Mouse (Mus musculus): ENCODE data around the gene Baz2b. TPM values are rescaled to one million over a fixed set of nuclear protein-coding genes. Genes with fewer than 3 reads are reported as not detected.

The Baz2b gene
- total and polyA plus RNA-seq, 3 experiments = 5.7 to 11.4 TPM; not detected in 1

- no peaks in the 10 kb centered on the region for H3K79me2 ChIP-seq (ENCODE audit: control insufficient read depth, insufficient read depth, low read length, poor library complexity)
- DNase-seq (ENCODE audit: low read depth, low spot score) = peak; percentile 57
- no peak overlapping the region for H3K27ac ChIP-seq (ENCODE audit: control insufficient read depth, low read depth, low read length)
- no peaks in the 10 kb centered on the region for H3K36me3 ChIP-seq (ENCODE audit: control insufficient read depth in 1 of 2, insufficient read depth in 2 of 2, low read length in 2 of 2)
- no peaks in the 10 kb centered on the region for H3K9me3 ChIP-seq (replicated peaks; ENCODE audit: insufficient read depth, low read length)
- H3K4me3 ChIP-seq (ENCODE audit: control insufficient read depth in 1 of 2, insufficient read depth in 1 of 2, low read depth in 2 of 2, low read length in 2 of 2) = no peak overlapping the region
- TF ChIP-seq MAZ (IDR thresholded peaks at IDR 0.05; ENCODE audit: low read depth, low read length) (no peak), ZKSCAN1 (IDR thresholded peaks at IDR 0.05; ENCODE audit: low read depth, low read length) (no peak), TBP (IDR thresholded peaks at IDR 0.05; ENCODE audit: low read depth, low read length) (no peak), BHLHE40 (IDR thresholded peaks at IDR 0.05; ENCODE audit: borderline replicate concordance, low read depth, low read length) (no peak), KAT2A (conservative IDR thresholded peaks at IDR 0.05; ENCODE audit: low read depth, low read length) (no peak), GATA1 (IDR thresholded peaks at IDR 0.05; ENCODE audit: low read depth, low read length) (peak; percentile 28; the same call in 1 of the 2 replicates), CHD2 (IDR thresholded peaks at IDR 0.05; ENCODE audit: low read length) (no peak), MYC (IDR thresholded peaks at IDR 0.05; ENCODE audit: low read depth, low read length) (no peak), NRF1 (IDR thresholded peaks at IDR 0.05; ENCODE audit: insufficient read depth, low read depth, low read length, poor library complexity, severe bottlenecking) (no peak), POLR2AphosphoS2 (IDR thresholded peaks at IDR 0.05; ENCODE audit: low read length) (no peak), MXI1 (IDR thresholded peaks at IDR 0.05; ENCODE audit: low read depth, low read length) (no peak), RCOR1 (IDR thresholded peaks at IDR 0.05; ENCODE audit: low read depth, low read length) (peak; percentile 47; the same call in 1 of the 2 replicates), EP300 (IDR thresholded peaks at IDR 0.05; ENCODE audit: low read depth in 1 of 2, low read length in 2 of 2) (peak in 1 of 2 experiments; percentile 14; a peak in 1 of 4 replicates), POLR2AphosphoS5 (IDR thresholded peaks at IDR 0.05; ENCODE audit: borderline replicate concordance, low read depth, low read length) (no peak), POLR2A (IDR thresholded peaks at IDR 0.05; ENCODE audit: control insufficient read depth in 1 of 2, insufficient read depth in 1 of 2, low read depth in 1 of 2, low read length in 2 of 2, poor library complexity in 1 of 2) (no peak), CTCF (IDR thresholded peaks at IDR 0.05 in 2 of 3, conservative IDR thresholded peaks at IDR 0.05 in 1 of 3; ENCODE audit: control insufficient read depth in 1 of 3, insufficient read depth in 1 of 3, low read depth in 2 of 3, low read length in 3 of 3, poor library complexity in 1 of 3, severe bottlenecking in 1 of 3) (no peak), MYB (IDR thresholded peaks at IDR 0.05; ENCODE audit: low read depth, low read length) (no peak), CHD1 (IDR thresholded peaks at IDR 0.05; ENCODE audit: low read depth, low read length) (no peak)
- no peaks in the 10 kb centered on the region for H3K27me3 ChIP-seq (ENCODE audit: control insufficient read depth in 1 of 2, insufficient read depth in 2 of 2, low read length in 2 of 2)
- no peaks in the 10 kb centered on the region for H3K4me1 ChIP-seq (ENCODE audit: control insufficient read depth in 1 of 2, insufficient read depth in 2 of 2, low read length in 2 of 2)
- no peak overlapping the region for H3K9ac ChIP-seq (ENCODE audit: control insufficient read depth, low read depth, low read length, poor library complexity, severe bottlenecking)
These were observed 113.0 kb downstream of the Baz2b start for GRCm38 (mm10) chr2:60096625-60097024.

- Histone ChIP-seq H3K9me3 (replicated peaks; ENCODE audit: insufficient read depth, low read length) (no peaks in the 10 kb centered on the region), H3K27ac (ENCODE audit: control insufficient read depth, low read depth, low read length) (no peak overlapping the region), H3K4me1 (ENCODE audit: control insufficient read depth in 1 of 2, insufficient read depth in 2 of 2, low read length in 2 of 2) (no peaks in the 10 kb centered on the region), H3K4me3 (ENCODE audit: control insufficient read depth in 1 of 2, insufficient read depth in 1 of 2, low read depth in 2 of 2, low read length in 2 of 2) (no peak overlapping the region), H3K36me3 (ENCODE audit: control insufficient read depth in 1 of 2, insufficient read depth in 2 of 2, low read length in 2 of 2) (no peaks in the 10 kb centered on the region), H3K27me3 (ENCODE audit: control insufficient read depth in 1 of 2, insufficient read depth in 2 of 2, low read length in 2 of 2) (no peaks in the 10 kb centered on the region; a peak in 1 of 4 replicates), H3K79me2 (ENCODE audit: control insufficient read depth, insufficient read depth, low read length, poor library complexity) (no peaks in the 10 kb centered on the region), H3K9ac (ENCODE audit: control insufficient read depth, low read depth, low read length, poor library complexity, severe bottlenecking) (no peak overlapping the region)
- no peak for DNase-seq (ENCODE audit: low read depth, low spot score)
- TF ChIP-seq RAD21 (IDR thresholded peaks at IDR 0.05; ENCODE audit: low read depth, low read length) (no peak), SMC3 (IDR thresholded peaks at IDR 0.05; ENCODE audit: low read depth, low read length) (no peak), E2F4 (IDR thresholded peaks at IDR 0.05; ENCODE audit: borderline replicate concordance, low read depth, low read length) (no peak), TCF12 (IDR thresholded peaks at IDR 0.05; ENCODE audit: low read depth, low read length) (no peak), POLR2AphosphoS2 (IDR thresholded peaks at IDR 0.05; ENCODE audit: low read length) (no peak), SIN3A (IDR thresholded peaks at IDR 0.05; ENCODE audit: low read length) (no peak)
These were observed 119.4 kb downstream of the Baz2b start for GRCm38 (mm10) chr2:60090280-60090679.
